Mouse (Mus musculus) testis, adult 2 months (tissue): ENCODE results near the gene Ttc38.

Experiments
- CTCF ChIP-seq: fragments of 200-500 bp; IDR thresholded peaks from 2 replicates; pipeline ENCODE4 v1.5.1; 2012; ENCODE audit warnings: low read depth, mild to moderate bottlenecking, inconsistent platforms, low read length, moderate library complexity; ENCODE audit not compliant: control insufficient read depth, insufficient read depth, insufficient replicate concordance
- POLR2A ChIP-seq: fragments of 200-500 bp; IDR thresholded peaks from 2 replicates; pipeline ENCODE4 v1.6.1; 2012; ENCODE audit warnings: low read depth, mild to moderate bottlenecking, inconsistent platforms, low read length, moderate library complexity; ENCODE audit not compliant: control insufficient read depth

DNA sequence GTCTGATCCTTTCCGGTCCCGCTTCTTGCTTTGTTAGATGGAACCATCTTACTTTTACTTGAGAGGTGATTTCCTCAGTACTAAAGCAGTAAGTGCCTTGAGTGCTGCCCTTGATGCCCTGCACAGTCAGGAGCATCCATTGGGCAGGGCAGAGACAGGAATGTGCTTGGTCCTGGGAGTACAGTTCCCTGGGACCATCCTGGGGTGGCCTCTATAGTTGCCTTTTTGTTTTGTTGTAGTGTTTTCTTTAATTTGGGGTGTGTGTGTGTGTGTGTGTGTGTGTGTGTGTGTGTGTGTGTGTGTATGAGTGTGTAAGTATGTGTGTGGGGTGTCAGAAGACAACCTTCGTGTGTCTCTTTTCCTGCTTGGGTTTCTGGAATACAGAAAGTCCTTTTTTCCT lies 47.8 kb upstream of the Ttc38 start:
- TF ChIP-seq CTCF, result no peak
- TF ChIP-seq POLR2A, result no peak
